Mouse (Mus musculus): ENCODE measurements at regions not wholly inside any gene's neighbourhood (a gene's known extent, or its start where the extent isn't known, plus 50 kb on each side); places are given as distances from the start of the nearest gene placed in this dataset.
"Not testable (repeated sequence)": the region's sequence is repeated elsewhere in the genome, so short reads cannot be mapped to it uniquely, and the experiment has no call there.

DNA sequence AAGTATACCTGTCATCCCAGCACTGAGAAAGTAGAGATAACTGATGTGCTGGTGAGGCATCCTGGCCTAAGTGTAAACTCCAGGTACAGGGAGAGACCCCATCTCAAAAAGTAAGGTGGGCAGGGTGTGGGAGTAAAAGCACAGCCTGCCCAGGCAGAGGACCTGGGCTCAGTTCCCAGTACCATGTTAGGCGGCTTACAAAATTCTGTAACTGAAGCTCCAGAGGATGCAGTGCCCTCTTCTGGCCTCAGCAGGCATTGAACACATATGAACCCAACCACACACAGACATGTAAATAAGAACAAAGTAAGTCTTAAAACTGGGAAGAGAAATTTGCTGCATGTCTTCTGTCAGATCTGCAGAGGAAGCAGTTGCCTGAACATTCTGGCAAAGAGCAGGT, 125.9 kb upstream of the Dpp6 start:
- H3K4me3 ChIP-seq = no peak overlapping the region
- no peaks in the 10 kb centered on the region for H3K36me3 ChIP-seq (ENCODE audit: control insufficient read depth, insufficient read depth)
- H3K79me2 ChIP-seq (ENCODE audit: control insufficient read depth, insufficient read depth) = no peaks in the 10 kb centered on the region
- H3K4me2 ChIP-seq (ENCODE audit: low read depth) = no peak overlapping the region
- H3ac ChIP-seq (ENCODE audit: control insufficient read depth, insufficient read length) = no peak overlapping the region
- no peaks in the 10 kb centered on the region for H3K27me3 ChIP-seq (ENCODE audit: control insufficient read depth, insufficient read depth, insufficient read length)
- no peak for TF ChIP-seq MAX (IDR thresholded peaks at IDR 0.05; ENCODE audit: low read depth)
- no peak for TF ChIP-seq REST (IDR thresholded peaks at IDR 0.05; ENCODE audit: insufficient read depth, insufficient read length)
- TF ChIP-seq MYOD1 (IDR thresholded peaks at IDR 0.05; ENCODE audit: control insufficient read depth in 1 of 3, insufficient read length in 2 of 3, low read depth in 2 of 3) = no peak
- no peak for TF ChIP-seq TCF3 (IDR thresholded peaks at IDR 0.05; ENCODE audit: insufficient read length, low read depth)
- no peak for TF ChIP-seq POLR2A (IDR thresholded peaks at IDR 0.05; ENCODE audit: insufficient read length, low read depth)
- no peak for TF ChIP-seq SRF (IDR thresholded peaks at IDR 0.05; ENCODE audit: control insufficient read depth, insufficient read length, low read depth)
- TF ChIP-seq TCF12 (IDR thresholded peaks at IDR 0.05; ENCODE audit: insufficient read depth, poor library complexity, severe bottlenecking) = no peak
- no peak for TF ChIP-seq USF1 (IDR thresholded peaks at IDR 0.05; ENCODE audit: low read depth)
- no peak for TF ChIP-seq CEBPB (IDR thresholded peaks at IDR 0.05; ENCODE audit: insufficient read depth, poor library complexity, severe bottlenecking)
- no peak for TF ChIP-seq MYOG (IDR thresholded peaks at IDR 0.05; ENCODE audit: control insufficient read depth in 1 of 3, insufficient read depth in 1 of 3, insufficient read length in 2 of 3, low read depth in 2 of 3)
- TF ChIP-seq POLR2AphosphoS2 (IDR thresholded peaks at IDR 0.05; ENCODE audit: insufficient read length, low read depth) = no peak
- TF ChIP-seq E2F4 (IDR thresholded peaks at IDR 0.05; ENCODE audit: insufficient read depth) = no peak

DNA sequence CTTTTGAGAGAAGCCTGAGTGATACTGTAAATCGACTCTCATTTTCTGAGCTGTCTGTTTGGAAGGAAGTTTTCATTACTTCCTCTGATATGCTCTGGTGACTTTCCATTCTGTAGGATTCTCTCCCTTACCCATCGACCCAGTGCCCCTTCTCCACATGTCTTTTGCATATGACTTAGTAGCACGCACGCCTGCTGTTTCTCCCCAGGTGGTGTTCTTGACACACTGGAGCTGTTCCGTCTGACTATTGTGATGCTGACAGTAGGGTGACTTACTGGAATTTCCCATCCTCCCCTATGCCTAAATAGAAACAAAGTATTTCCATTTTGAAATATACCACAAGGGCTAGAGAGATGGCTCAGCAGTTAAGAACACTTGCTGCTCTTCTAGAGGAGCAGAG, 125.0 kb upstream of the Dpp6 start:
- no peak overlapping the region for H3K4me3 ChIP-seq
- no peak overlapping the region for H3ac ChIP-seq (ENCODE audit: control insufficient read depth, insufficient read length)
- H3K27me3 ChIP-seq (ENCODE audit: control insufficient read depth, insufficient read depth, insufficient read length) = no peaks in the 10 kb centered on the region
- TF ChIP-seq CEBPB (IDR thresholded peaks at IDR 0.05; ENCODE audit: insufficient read depth, poor library complexity, severe bottlenecking) (no peak), POLR2AphosphoS2 (IDR thresholded peaks at IDR 0.05; ENCODE audit: insufficient read length, low read depth) (no peak), MYOD1 (IDR thresholded peaks at IDR 0.05; ENCODE audit: control insufficient read depth in 1 of 3, insufficient read length in 2 of 3, low read depth in 2 of 3) (no peak), MYOG (IDR thresholded peaks at IDR 0.05; ENCODE audit: control insufficient read depth in 1 of 3, insufficient read depth in 1 of 3, insufficient read length in 2 of 3, low read depth in 2 of 3) (no peak), POLR2A (IDR thresholded peaks at IDR 0.05; ENCODE audit: insufficient read length, low read depth) (no peak), MAX (IDR thresholded peaks at IDR 0.05; ENCODE audit: low read depth) (no peak), E2F4 (IDR thresholded peaks at IDR 0.05; ENCODE audit: insufficient read depth) (no peak), TCF3 (IDR thresholded peaks at IDR 0.05; ENCODE audit: insufficient read length, low read depth) (no peak), TCF12 (IDR thresholded peaks at IDR 0.05; ENCODE audit: insufficient read depth, poor library complexity, severe bottlenecking) (no peak), USF1 (IDR thresholded peaks at IDR 0.05; ENCODE audit: low read depth) (no peak), SRF (IDR thresholded peaks at IDR 0.05; ENCODE audit: control insufficient read depth, insufficient read length, low read depth) (no peak), REST (IDR thresholded peaks at IDR 0.05; ENCODE audit: insufficient read depth, insufficient read length) (no peak)
- no peaks in the 10 kb centered on the region for H3K36me3 ChIP-seq (ENCODE audit: control insufficient read depth, insufficient read depth)
- H3K79me2 ChIP-seq (ENCODE audit: control insufficient read depth, insufficient read depth) = no peaks in the 10 kb centered on the region
- H3K4me2 ChIP-seq (ENCODE audit: low read depth) = no peak overlapping the region

GRCm38 (mm10) chr5:26703621-26704020, 113.4 kb upstream of the Dpp6 start:
- H3K27me3 ChIP-seq (ENCODE audit: control insufficient read depth, insufficient read depth, insufficient read length); H3ac ChIP-seq (ENCODE audit: control insufficient read depth, insufficient read length); H3K79me2 ChIP-seq (ENCODE audit: control insufficient read depth, insufficient read depth); H3K4me3 ChIP-seq; H3K4me2 ChIP-seq (ENCODE audit: low read depth); H3K36me3 ChIP-seq (ENCODE audit: control insufficient read depth, insufficient read depth): not testable (repeated sequence)

DNA sequence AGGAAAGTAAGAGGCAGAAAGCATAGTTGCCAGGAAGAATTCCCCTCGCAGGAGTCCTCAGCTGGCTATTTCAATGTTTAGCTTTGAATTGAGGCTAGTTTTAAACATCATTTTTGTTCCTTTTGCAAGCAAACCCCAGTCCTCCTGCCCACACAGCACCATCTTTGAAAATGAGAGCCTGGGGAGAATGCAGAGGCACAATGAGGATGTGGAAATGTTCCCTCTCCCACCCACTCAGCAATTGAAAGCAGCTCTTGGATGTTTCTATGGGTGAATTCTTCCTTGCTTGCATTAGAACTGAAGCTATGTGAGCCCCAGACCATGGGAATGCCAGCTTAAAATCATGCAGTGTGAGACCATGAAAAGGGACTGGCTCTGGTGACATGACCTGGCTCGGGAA, 109.3 kb upstream of the Dpp6 start:
- H3K27me3 ChIP-seq (ENCODE audit: control insufficient read depth, insufficient read depth, insufficient read length) = no peaks in the 10 kb centered on the region
- H3K4me2 ChIP-seq (ENCODE audit: low read depth) = no peak overlapping the region
- TF ChIP-seq TCF12 (IDR thresholded peaks at IDR 0.05; ENCODE audit: insufficient read depth, poor library complexity, severe bottlenecking) (no peak), E2F4 (IDR thresholded peaks at IDR 0.05; ENCODE audit: insufficient read depth) (no peak), USF1 (IDR thresholded peaks at IDR 0.05; ENCODE audit: low read depth) (no peak), POLR2AphosphoS2 (IDR thresholded peaks at IDR 0.05; ENCODE audit: insufficient read length, low read depth) (no peak), SRF (IDR thresholded peaks at IDR 0.05; ENCODE audit: control insufficient read depth, insufficient read length, low read depth) (no peak), REST (IDR thresholded peaks at IDR 0.05; ENCODE audit: insufficient read depth, insufficient read length) (no peak), MAX (IDR thresholded peaks at IDR 0.05; ENCODE audit: low read depth) (no peak), CEBPB (IDR thresholded peaks at IDR 0.05; ENCODE audit: insufficient read depth, poor library complexity, severe bottlenecking) (no peak), TCF3 (IDR thresholded peaks at IDR 0.05; ENCODE audit: insufficient read length, low read depth) (no peak), POLR2A (IDR thresholded peaks at IDR 0.05; ENCODE audit: insufficient read length, low read depth) (no peak), MYOG (IDR thresholded peaks at IDR 0.05; ENCODE audit: control insufficient read depth in 1 of 3, insufficient read depth in 1 of 3, insufficient read length in 2 of 3, low read depth in 2 of 3) (no peak), MYOD1 (IDR thresholded peaks at IDR 0.05; ENCODE audit: control insufficient read depth in 1 of 3, insufficient read length in 2 of 3, low read depth in 2 of 3) (no peak)
- no peak overlapping the region for H3ac ChIP-seq (ENCODE audit: control insufficient read depth, insufficient read length)
- no peaks in the 10 kb centered on the region for H3K36me3 ChIP-seq (ENCODE audit: control insufficient read depth, insufficient read depth)
- H3K79me2 ChIP-seq (ENCODE audit: control insufficient read depth, insufficient read depth) = no peaks in the 10 kb centered on the region
- H3K4me3 ChIP-seq = no peak overlapping the region

GRCm38 (mm10) chr5:26724491-26724890, 92.5 kb upstream of the Dpp6 start:
- Histone ChIP-seq H3K36me3 (ENCODE audit: control insufficient read depth, insufficient read depth) (no peaks in the 10 kb centered on the region), H3ac (ENCODE audit: control insufficient read depth, insufficient read length) (no peak overlapping the region), H3K4me2 (ENCODE audit: low read depth) (no peak overlapping the region), H3K4me3 (no peak overlapping the region), H3K79me2 (ENCODE audit: control insufficient read depth, insufficient read depth) (no peaks in the 10 kb centered on the region), H3K27me3 (ENCODE audit: control insufficient read depth, insufficient read depth, insufficient read length) (no peaks in the 10 kb centered on the region)
- TF ChIP-seq REST (IDR thresholded peaks at IDR 0.05; ENCODE audit: insufficient read depth, insufficient read length) (no peak), E2F4 (IDR thresholded peaks at IDR 0.05; ENCODE audit: insufficient read depth) (no peak), POLR2A (IDR thresholded peaks at IDR 0.05; ENCODE audit: insufficient read length, low read depth) (no peak)

Data from myocyte (in vitro differentiated cells).